Mouse (Mus musculus) midbrain, embryonic 12.5 days (tissue): ENCODE data around the gene Prkag1. TPM values are rescaled to one million over a fixed set of nuclear protein-coding genes. Genes with fewer than 3 reads are reported as not detected.
A peak's percentile ranks its signal among the peaks of the same experiment; 100 is the strongest.

ENCODE experiments used
- ATAC-seq: fragments of 200-750 bp; cut with Nextera tagmentation; 2 replicates; pipeline ENCODE4 v1.8.0; 2017; ENCODE audit warnings: low read depth, moderate TSS enrichment, moderate library complexity; ENCODE audit not compliant: low FRiP score
- H3K27ac ChIP-seq: fragments of 300-500 bp; sonication (generic); replicated peaks from 2 replicates; pipeline ENCODE4 v1.5.1; 2016; ENCODE audit warnings: mild to moderate bottlenecking
- H3K27me3 ChIP-seq: fragments of 300-500 bp; sonication (generic); 2 replicates; pipeline ENCODE4 v1.6.1; 2016; ENCODE audit warnings: mild to moderate bottlenecking
- H3K36me3 ChIP-seq: fragments of 300-500 bp; sonication (generic); 2 replicates; pipeline ENCODE4 v1.6.1; 2016
- H3K4me1 ChIP-seq: fragments of 300-500 bp; sonication (generic); 2 replicates; pipeline ENCODE4 v1.6.1; 2016
- H3K4me2 ChIP-seq: fragments of 300-500 bp; sonication (generic); replicated peaks from 2 replicates; pipeline ENCODE4 v1.6.1; 2016; ENCODE audit warnings: mild to moderate bottlenecking, moderate library complexity
- H3K4me3 ChIP-seq: fragments of 300-500 bp; sonication (generic); 2 replicates; pipeline ENCODE4 v1.5.1; 2016; ENCODE audit warnings: mild to moderate bottlenecking
- H3K9ac ChIP-seq: fragments of 300-500 bp; sonication (generic); replicated peaks from 2 replicates; pipeline ENCODE4 v1.6.1; 2016; ENCODE audit warnings: mild to moderate bottlenecking, moderate library complexity
- H3K9me3 ChIP-seq: fragments of 300-500 bp; sonication (generic); 2 replicates; pipeline ENCODE4 v1.6.1; 2016; ENCODE audit warnings: mild to moderate bottlenecking
- WGBS: fragments of 180-500 bp; shearing (Covaris S2); methylation state at CpG from one replicate; pipeline ENCODE4 v1.1.7; 2016; 5-methylcytosine and 5-hydroxymethylcytosine counted together
- polyA plus RNA-seq: library from polyadenylated mRNA; unstranded; fragments of >200 nt; fragmentation: Nextera tagmentation; extraction: Ambion mirVana; gene quantifications from 2 replicates; pipeline ENCODE4 v1.2.1, GENCODE M21; 2016

Gene Prkag1
- polyA plus RNA-seq, 1 experiment from 2014 or later: 83.1 TPM

DNA sequence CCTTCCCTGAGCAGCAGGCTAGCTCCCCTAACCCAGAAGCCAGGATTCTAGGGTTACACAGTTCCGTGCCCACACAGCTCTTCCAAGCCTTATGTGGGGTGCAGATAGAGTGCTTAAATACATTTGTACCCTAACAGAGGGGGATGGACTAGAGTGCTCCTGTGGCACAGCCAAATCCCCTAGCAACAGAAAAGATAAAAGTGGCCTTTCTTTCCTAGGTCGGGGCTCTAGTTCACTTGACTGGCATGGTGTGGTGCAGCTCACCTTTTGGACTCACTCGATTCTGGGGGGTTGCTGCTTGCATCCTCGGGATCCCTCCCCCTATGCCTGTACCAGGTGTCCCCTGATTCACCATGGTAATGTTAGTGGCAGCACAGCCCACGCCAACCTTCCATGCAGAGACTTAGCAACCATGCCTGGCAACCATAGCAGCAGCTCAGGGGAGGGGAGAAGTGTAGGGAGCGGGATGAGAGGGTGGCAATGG lies 22.6 kb downstream of the Prkag1 start:
- H3K4me3 ChIP-seq: peak overlapping the region; percentile 47

DNA sequence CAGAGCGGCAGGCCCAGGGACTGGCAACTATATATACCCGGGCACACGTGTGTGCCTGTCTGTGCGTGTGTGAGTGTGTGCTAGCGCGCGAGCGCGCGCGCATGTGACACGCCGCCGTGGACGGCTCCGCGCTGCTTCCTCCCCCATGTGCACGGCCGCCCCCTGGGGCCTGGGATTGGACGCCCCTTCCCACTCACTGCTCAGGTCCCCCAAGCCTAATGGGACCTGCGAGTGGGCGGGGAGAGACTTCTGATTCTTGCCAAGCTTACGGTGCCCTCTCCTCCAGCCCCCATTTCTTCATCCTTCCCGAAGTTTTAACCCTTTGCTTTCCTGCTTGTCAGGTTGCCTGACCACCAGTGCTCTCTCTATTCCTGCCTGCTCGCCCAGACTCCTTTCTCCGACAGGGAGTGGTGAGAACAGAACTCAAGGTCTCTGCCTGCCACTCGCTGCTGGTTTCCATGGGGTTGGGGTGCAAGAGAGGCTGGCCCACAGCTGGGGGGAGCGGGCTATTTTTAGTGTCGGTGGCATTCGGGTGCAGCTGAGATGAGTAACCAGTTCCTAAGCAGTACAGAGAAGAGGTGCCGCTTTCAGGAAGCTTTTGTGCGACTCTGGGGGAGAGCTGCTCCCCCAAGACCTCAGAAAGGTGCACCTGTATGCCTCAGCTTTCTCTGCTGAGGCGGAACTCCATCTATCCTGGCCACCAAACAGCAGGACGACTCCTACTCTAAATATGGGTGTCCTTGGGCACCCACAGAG lies 23.2 kb downstream of the Prkag1 start:
- Histone ChIP-seq H3K9ac (peak overlapping the region; percentile 39; the same call in 1 of the 2 replicates), H3K27ac (no peak overlapping the region), H3K4me2 (peak overlapping the region; percentile 66), H3K36me3 (peaks cover 16% of the 10 kb centered on the region), H3K9me3 (no peaks in the 10 kb centered on the region), H3K4me3 (peak overlapping the region; percentile 47), H3K27me3 (peaks cover 71% of the 10 kb centered on the region), H3K4me1 (peaks cover 41% of the 10 kb centered on the region)
- 2% methylated on average over 32 of the region's 34 CpGs for WGBS
- no peak for ATAC-seq

More for the DNA sequence above, 22.6 kb downstream of the Prkag1 start:
- no peak overlapping the region for H3K27ac ChIP-seq
- peaks cover 41% of the 10 kb centered on the region for H3K4me1 ChIP-seq
- no peak overlapping the region for H3K9ac ChIP-seq
- peaks cover 65% of the 10 kb centered on the region for H3K27me3 ChIP-seq
- H3K9me3 ChIP-seq: no peaks in the 10 kb centered on the region
- no peak for ATAC-seq
- WGBS: 11% methylated on average over 6 of the region's 6 CpGs
- H3K4me2 ChIP-seq: peak overlapping the region; percentile 66
- H3K36me3 ChIP-seq: peaks cover 22% of the 10 kb centered on the region

DNA sequence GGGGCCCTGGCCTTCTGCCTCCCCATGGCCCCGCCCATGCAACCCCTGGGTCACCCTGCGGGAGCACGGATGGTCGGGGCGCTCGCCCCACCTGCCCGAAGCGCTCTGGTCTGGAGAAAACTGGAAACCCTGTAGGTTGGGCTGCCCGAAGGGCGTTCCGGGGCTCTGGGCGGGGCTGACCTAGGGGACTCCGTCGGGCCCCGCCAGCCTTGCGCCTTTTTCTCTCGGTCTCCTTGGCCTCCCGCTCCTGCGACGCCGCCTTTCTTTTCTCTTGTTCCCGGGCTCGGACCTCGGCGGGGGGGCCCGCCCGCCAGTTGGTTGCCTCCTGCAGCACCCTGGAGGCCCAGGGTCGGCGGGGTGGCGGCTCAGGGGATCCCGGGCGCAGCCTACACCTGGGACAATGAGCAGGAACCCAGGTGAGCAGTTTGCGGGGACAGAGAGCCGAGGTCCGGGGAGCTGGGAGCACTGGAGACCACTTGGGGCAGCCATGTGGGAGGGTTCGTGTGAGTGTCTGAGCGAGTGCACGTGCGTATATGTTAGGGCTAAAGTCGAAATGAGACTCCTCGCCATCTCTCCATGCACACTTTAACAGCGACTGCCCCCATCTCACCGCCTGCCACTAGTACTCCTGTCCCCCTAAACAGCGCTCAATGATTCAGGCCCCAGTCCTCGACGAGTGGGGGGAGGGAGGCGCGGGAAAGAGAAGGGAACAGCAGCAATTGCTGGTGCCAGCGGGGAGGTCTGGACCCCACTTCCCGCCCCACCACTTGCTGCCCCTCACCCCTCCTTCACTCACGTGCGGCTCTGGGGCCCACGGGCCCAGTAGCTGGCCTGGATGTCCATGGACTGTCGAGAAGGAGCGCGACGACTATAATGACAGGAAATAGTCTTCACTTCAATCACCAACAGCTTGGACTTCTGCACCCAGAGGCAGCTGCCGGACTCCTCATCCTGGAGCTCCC lies 24.2 kb downstream of the Prkag1 start:
- peak overlapping the region; percentile 66 for H3K4me2 ChIP-seq
- H3K4me3 ChIP-seq: peak overlapping the region; percentile 47
- peaks cover 41% of the 10 kb centered on the region for H3K4me1 ChIP-seq
- peak overlapping the region; percentile 39; the same call in 1 of the 2 replicates for H3K9ac ChIP-seq
- H3K27me3 ChIP-seq: peaks cover 81% of the 10 kb centered on the region
- no peaks in the 10 kb centered on the region for H3K9me3 ChIP-seq
- under 1% methylated on average over 55 of the region's 58 CpGs for WGBS
- H3K36me3 ChIP-seq: peaks cover 8% of the 10 kb centered on the region; the same call in 1 of the 2 replicates
- no peak for ATAC-seq
- H3K27ac ChIP-seq: no peak overlapping the region

DNA sequence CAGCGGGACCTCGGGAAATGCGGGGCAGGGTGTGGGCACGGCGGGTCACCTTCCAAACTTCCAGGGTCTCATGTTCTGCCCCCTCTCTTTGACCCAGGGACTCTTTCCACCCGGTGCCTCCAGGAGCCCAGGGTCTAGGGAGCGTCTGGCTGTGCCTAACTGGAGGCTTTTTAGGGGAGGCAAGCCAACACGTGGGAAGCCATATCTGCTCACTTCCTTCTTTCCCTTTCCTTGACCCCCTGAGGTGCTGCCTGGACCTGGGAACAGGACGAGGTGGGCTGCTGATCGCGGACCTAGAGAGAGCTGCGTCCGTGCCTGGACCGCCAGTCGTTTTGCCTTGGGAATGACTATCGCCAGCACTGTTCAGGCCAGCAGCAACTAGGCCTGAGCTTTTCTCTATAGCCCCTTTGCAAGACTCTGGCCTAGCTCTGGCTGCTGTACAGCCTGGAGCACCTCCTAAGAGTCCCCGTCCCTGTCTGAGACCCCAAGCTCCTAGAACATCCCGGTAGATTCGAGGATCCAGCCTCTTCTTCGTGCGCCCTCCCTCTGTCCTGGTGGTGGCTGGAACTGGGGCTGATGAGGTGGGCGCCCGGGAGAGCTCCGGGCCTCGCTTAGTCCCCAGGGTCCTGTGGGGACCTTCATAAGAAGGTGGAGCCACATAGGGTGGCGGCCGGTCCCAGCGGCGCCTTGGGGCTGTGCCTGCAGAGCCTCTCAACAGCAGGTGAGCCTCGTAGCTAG lies 25.1 kb downstream of the Prkag1 start:
- WGBS: 3% methylated on average over 30 of the region's 30 CpGs
- peaks cover 41% of the 10 kb centered on the region for H3K4me1 ChIP-seq

DNA sequence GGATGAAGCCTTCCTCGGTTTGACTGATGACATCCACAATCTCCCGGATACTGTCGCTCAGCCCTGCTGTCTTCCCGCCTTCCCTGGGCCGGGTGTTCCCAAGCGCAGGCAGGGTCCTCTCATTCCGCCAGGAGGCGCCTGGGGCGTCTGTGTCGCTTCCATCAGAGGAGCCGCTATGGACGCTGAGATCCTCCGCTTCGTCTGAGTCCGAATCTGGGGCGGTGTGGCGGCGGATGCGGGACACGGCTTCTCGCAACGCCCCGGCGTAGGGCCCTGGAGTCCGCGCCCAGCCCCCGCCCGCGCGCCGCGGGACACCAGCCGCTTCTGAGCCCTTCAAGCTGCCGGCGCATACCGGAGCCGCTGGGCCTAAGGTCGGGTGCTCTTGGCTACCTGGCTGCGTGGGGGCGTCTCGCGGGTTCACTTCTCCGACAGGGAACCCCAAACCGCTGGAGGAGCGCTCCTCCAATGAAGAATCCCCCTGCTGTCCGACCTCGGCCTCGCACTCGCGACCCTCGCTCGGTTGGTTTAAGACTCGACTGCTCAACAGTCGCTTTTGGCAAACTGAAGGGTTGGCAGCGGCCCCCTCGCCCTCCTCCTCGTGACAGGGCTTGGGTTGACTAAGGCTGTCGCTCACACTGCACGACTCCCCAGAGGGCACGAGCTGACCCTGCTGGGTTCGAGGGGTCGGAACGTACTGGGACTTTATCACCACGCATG lies 25.8 kb downstream of the Prkag1 start:
- Histone ChIP-seq H3K4me2 (peak overlapping the region; percentile 66), H3K9me3 (no peaks in the 10 kb centered on the region), H3K36me3 (no peaks in the 10 kb centered on the region), H3K9ac (peak overlapping the region; percentile 54), H3K4me1 (peaks cover 41% of the 10 kb centered on the region), H3K4me3 (peak overlapping the region; percentile 47), H3K27me3 (peaks cover 97% of the 10 kb centered on the region), H3K27ac (no peak overlapping the region)
- no peak for ATAC-seq
- under 1% methylated on average over 64 of the region's 64 CpGs for WGBS

More for the DNA sequence above, 25.1 kb downstream of the Prkag1 start:
- no peak for ATAC-seq
- no peak overlapping the region for H3K27ac ChIP-seq
- peaks cover 89% of the 10 kb centered on the region for H3K27me3 ChIP-seq
- peak overlapping the region; percentile 47 for H3K4me3 ChIP-seq
- peak overlapping the region; percentile 66 for H3K4me2 ChIP-seq
- H3K9me3 ChIP-seq: no peaks in the 10 kb centered on the region
- 0 out of 2 replicates have a peak overlapping the region, but pooled peaks have one; percentile 54 for H3K9ac ChIP-seq
- 0 out of 2 replicates have a peak, but pooled peaks cover 2% of the 10 kb centered on the region for H3K36me3 ChIP-seq

DNA sequence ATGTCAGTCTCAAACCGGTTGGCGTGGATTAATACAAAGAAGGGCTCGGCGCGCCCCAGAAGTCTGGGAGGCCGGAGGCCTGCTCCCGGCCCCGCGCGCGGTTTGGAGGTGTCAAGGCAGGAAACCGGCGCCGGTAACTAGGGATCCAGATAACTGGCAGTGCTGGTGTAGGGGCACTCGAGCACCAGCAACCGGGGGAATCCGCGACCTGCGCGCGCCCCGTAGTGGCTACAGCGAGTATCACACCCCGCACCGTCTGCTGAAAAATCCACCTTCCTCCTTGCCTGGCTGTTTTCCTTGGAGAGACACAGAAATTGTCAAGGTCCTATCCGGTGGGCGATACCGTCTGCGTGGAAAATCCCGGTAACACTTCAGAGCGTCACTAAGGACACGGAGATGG lies 27.3 kb downstream of the Prkag1 start:
- no peak overlapping the region for H3K27ac ChIP-seq
- H3K36me3 ChIP-seq: no peaks in the 10 kb centered on the region
- H3K4me3 ChIP-seq: 0 out of 2 replicates have a peak overlapping the region, but pooled peaks have one; percentile 4
- no peaks in the 10 kb centered on the region for H3K9me3 ChIP-seq
- ATAC-seq: peak; percentile 50; the same call in 1 of the 2 replicates
- WGBS: 1% methylated on average over 32 of the region's 32 CpGs
- H3K4me2 ChIP-seq: no peak overlapping the region; the same call in 1 of the 2 replicates
- peaks cover 41% of the 10 kb centered on the region for H3K4me1 ChIP-seq
- H3K9ac ChIP-seq: 0 out of 2 replicates have a peak overlapping the region, but pooled peaks have one; percentile 11
- H3K27me3 ChIP-seq: peaks cover 100% of the 10 kb centered on the region

DNA sequence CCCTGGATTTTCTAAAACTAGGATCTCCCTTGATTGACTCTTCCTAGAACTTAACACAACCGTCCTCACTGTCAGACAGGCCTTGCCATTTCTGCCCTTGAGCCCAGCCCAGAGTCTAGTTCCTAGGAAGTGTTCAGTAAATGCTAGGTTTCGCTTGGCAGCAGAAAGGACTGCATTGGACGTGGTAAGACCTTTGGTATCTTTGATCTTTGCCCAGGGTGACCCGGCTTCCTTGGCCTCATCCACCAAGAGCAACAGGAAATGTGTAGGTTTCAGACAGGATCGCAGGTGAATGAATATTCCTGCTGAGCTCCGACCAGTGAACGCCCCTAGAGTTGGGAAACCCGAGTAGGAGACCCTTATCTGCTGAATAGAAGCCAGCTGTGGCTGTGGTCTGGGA lies 28.4 kb downstream of the Prkag1 start:
- 7% methylated on average over 8 of the region's 8 CpGs for WGBS
- H3K36me3 ChIP-seq: no peaks in the 10 kb centered on the region
- H3K9ac ChIP-seq: 0 out of 2 replicates have a peak overlapping the region, but pooled peaks have one; percentile 4
- peaks cover 42% of the 10 kb centered on the region for H3K4me1 ChIP-seq
- H3K27ac ChIP-seq: no peak overlapping the region
- no peak overlapping the region for H3K4me3 ChIP-seq
- peaks cover 100% of the 10 kb centered on the region for H3K27me3 ChIP-seq
- H3K9me3 ChIP-seq: no peaks in the 10 kb centered on the region
- H3K4me2 ChIP-seq: no peak overlapping the region
- no peak for ATAC-seq

DNA sequence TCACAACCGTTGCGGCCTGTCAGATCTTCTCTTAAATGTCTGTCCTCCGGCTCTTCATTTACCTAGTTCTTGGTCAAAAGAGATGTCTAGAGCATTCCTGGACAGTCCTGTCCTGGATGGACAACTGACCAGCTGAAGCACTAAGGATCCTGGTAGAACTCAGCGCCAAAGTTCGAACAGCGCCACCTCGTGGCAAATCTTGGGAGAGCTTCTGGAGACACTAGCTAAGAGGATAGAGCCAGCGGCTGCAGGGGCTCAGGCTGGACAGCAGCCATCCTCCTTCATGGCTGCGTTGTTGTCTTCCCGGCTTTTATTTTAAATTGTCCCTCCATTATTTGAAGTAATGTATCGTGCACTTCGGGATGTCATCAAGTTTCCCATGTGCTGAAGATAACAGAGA lies 31.9 kb downstream of the Prkag1 start:
- peaks cover 100% of the 10 kb centered on the region for H3K27me3 ChIP-seq
- no peaks in the 10 kb centered on the region for H3K9me3 ChIP-seq
- no peak overlapping the region for H3K4me3 ChIP-seq
- H3K4me1 ChIP-seq: peaks cover 36% of the 10 kb centered on the region
- H3K36me3 ChIP-seq: no peaks in the 10 kb centered on the region
- H3K27ac ChIP-seq: no peak overlapping the region
- no peak overlapping the region for H3K4me2 ChIP-seq
- no peak overlapping the region for H3K9ac ChIP-seq
- ATAC-seq: no peak
- WGBS: 9% methylated on average over 12 of the region's 12 CpGs

DNA sequence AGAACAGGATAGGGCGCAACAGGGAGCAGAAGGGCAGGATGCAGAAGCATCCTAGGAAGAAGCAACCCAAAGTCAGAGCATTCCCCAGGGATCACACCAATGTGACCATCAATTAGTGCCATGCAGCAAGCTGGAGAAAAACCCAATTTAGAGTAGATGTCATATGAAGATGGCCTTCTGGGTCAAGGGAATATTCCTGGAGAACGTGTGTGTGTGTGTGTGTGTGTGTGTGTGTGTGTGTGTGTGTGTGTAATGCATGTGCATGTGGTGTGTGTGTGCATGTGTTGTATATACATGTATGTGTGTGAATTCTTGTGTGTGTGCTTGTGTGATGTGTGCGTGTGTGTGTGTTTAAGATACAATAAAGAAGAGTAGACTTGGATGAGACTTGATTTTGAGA lies 32.4 kb downstream of the Prkag1 start:
- Histone ChIP-seq H3K4me3 (no peak overlapping the region), H3K9me3 (no peaks in the 10 kb centered on the region), H3K9ac (no peak overlapping the region), H3K27ac (0 out of 2 replicates have a peak overlapping the region, but pooled peaks have one; percentile 4), H3K27me3 (peaks cover 100% of the 10 kb centered on the region), H3K36me3 (no peaks in the 10 kb centered on the region), H3K4me2 (no peak overlapping the region), H3K4me1 (peaks cover 33% of the 10 kb centered on the region)
- 48% methylated on average over 3 of the region's 3 CpGs for whole genome bisulfite sequencing
- ATAC-seq: no peak

DNA sequence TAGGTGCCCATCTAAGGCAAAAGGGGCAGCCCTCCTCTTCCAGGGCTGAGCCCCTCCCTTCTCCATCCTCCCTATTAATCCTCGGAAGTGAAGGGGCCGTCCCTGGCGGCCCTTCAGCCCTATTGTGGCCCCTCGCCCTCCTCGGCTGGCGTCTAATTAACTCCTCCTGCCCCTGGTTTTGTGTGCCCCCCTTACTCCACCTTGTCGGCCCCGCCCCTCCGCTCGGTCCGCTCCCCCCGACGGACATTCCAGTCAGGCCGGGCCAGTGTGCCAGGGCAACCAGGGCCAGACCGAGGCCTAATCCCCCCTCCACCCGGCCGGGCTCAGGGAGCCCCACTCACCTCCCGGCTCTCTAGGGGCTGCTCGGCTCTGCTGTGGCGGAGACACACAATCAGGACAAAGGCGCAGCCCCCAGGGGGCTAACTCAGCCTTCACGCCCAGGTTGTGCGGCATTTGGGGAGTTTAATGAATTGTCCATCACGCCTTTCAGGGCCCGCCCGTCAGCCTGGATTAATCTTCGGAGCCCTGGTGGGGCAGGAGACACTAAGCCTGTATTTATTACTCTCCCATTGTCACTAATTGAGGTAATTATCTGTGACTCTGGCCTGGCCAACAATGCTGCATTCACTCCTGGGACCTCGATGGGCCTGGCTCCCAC lies 33.4 kb downstream of the Prkag1 start:
- H3K27ac ChIP-seq: 0 out of 2 replicates have a peak overlapping the region, but pooled peaks have one; percentile 25
- peaks cover 34% of the 10 kb centered on the region for H3K4me1 ChIP-seq
- peak overlapping the region; percentile 27 for H3K4me2 ChIP-seq

More for the DNA sequence above, 33.4 kb downstream of the Prkag1 start:
- H3K9ac ChIP-seq: no peak overlapping the region
- under 1% methylated on average over 28 of the region's 28 CpGs for WGBS
- no peaks in the 10 kb centered on the region for H3K36me3 ChIP-seq
- peak; percentile 96 for ATAC-seq
- H3K27me3 ChIP-seq: peaks cover 100% of the 10 kb centered on the region
- peak overlapping the region; percentile 4 for H3K4me3 ChIP-seq
- H3K9me3 ChIP-seq: no peaks in the 10 kb centered on the region
